Mouse (Mus musculus) inflammation-experienced regulatory T-cells, adult 6 months (primary cell): ENCODE data around the gene Tekt2. TPM values are rescaled to one million over a fixed set of nuclear protein-coding genes. Genes with fewer than 3 reads are reported as not detected.

Experiments
- ATAC-seq: one replicate; pipeline ENCODE4 v1.8.0; 2017
- polyA plus RNA-seq, 3 experiments: library from polyadenylated mRNA; unstranded; fragments of 100-300 nt; shearing (Covaris generic); gene quantifications; one replicate each; pipeline ENCODE4 v1.2.1; 2017

Gene Tekt2
- not detected for polyA plus RNA-seq

- no peak for ATAC-seq
Observed at GRCm38 (mm10) chr4:126325281-126325861, at the start of gene Tekt2. TSS of gene Tekt2 (minus strand) at chr4:126325688.

DNA sequence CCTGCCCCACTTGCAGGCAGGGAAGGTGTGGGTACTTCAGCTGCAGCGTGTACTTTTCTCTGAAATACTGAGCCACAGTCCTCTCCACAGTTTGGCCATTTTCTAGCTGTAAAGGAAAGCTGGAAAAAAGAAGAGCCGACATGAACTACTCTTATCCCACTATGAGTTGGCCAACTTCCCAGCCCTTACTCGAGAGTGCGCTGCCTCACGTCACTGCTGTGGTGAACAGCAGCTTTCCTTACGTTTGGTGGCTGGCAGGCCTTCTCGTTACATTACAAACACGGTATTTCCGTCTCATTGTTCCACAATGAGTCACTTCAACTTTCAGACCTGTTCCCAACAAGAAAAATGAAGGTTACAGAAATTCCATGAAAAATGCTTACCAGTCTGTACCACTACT lies 46.0 kb upstream of the Tekt2 start:
- no peak for ATAC-seq

GRCm38 (mm10) chr4:126360069-126360468 lies 34.6 kb upstream of the Tekt2 start:
- ATAC-seq = no peak

DNA sequence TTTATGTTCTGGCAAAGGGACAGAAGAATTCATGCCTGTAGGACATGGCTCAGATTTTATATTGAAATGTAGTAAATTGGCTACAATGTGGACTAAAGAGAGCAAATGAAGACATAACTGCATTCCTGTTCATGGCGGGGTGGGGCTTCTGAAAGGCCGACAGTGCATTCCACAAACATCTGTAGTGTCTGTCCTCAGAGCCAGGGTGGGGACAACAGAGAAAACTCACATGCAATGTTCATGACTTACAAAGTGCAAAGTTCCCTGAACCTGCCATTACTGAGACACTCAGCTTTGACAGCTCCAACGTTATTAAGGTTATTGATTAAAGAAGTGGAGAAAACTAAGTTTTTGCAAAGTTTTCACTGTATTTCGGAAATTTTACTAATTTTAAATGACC lies 18.0 kb upstream of the Tekt2 start:
- no peak for ATAC-seq

GRCm38 (mm10) chr4:126339461-126339860 lies 14.0 kb upstream of the Tekt2 start:
- ATAC-seq = no peak

GRCm38 (mm10) chr4:126332358-126332757 lies 6.9 kb upstream of the Tekt2 start:
- no peak for ATAC-seq

GRCm38 (mm10) chr4:126331751-126332150 lies 6.3 kb upstream of the Tekt2 start:
- no peak for ATAC-seq

DNA sequence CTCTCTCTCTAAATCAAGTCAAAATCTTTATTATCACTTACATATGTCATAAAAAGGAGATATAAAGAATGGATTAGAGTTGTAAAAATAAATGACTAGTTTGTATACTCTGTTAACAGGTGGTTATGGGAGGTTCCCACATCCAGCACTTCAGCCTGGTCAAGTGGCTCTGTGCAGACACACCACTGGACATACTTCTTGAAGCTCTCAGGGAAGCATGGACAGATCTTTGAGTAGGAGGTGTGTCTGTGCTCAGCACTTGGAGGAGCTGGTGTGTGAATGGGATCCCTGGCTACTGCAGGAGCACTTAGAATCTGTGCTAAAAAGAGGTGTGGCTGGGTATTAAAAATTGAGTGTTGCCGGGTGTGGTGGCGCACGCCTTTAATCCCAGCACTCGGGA lies 4.8 kb upstream of the Tekt2 start:
- ATAC-seq = no peak

DNA sequence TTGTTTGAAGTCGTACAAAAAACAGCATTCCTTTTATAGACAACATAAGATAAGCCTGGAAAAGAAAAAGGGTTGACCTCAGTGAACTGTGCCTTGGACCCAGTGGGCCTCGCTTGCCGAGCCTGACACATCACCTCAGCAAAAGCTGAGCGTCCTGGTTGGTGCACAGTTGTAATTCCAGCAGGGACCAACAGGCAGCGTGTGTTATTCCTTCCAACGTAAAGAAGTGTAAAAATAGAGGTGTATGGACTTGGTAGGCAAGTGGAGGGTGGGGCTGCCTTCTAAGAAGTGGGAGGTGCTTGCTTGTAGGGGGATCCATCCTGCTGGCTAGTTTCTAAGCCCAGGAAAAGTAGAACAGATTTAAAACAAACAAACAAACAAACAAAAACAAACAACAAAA lies 548 bp upstream of the Tekt2 start:
- no peak for ATAC-seq

DNA sequence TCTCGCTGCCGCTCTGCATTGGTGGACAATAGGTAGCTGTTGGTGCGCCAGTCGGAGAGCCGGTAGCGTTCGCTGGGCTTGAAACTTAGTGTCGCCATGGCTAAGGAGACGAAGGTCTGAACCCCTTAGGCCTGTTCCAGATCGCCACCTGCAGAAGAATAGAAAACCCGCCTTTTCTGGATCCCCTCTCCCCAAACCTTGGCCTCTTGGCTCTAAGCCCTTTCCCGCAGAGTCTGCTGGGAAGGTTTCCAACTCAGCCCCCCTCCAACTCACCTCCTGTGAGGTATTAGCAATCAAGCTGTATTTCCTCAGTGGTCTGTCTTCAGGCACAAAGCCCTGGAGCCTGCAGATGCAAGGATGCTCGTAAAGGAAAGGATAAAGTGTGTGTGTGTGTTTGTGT lies 627 bp downstream of the Tekt2 start:
- ATAC-seq = no peak

- no peak for ATAC-seq
Observed at GRCm38 (mm10) chr4:126322646-126323045, 2.8 kb downstream of the Tekt2 start.

DNA sequence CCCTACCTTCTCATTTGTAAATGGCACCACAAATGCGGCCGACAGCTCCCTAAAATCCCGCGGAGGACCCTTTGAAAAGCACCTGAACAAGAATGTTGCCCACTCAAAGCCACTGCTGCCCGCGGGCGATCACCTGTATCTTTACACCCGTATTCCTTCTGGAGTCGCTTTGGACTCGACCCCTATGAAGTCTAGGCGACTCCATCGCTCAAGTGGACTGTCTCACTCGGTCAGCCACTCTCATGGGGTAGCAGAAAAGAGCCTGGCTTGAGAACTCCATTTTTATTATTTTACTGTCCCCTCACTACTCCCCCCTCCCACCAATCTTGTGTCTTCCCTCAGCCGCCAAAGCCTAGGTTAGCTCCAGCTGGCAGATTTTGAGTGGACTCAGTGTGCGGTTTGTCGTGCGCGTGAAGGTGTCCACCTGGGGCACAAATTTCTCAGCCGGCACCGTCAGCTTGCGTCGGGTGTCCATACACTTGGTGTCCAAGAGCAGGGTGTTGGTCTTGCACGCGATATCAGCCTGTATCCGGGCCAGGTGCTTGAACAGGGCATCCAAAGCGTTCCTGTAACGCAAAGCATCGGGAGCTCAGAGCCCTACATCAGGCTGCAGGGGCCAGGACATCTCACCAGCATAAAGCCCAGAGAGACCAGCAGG lies 3.5 kb downstream of the Tekt2 start:
- no peak for ATAC-seq

GRCm38 (mm10) chr4:126321111-126321853 lies 4.2 kb downstream of the Tekt2 start, which contains the start of gene Adprhl2:
TSS of gene Adprhl2 (minus strand) at chr4:126321703.
- ATAC-seq = peak; percentile 97

GRCm38 (mm10) chr4:126319806-126320205 lies 5.7 kb downstream of the Tekt2 start:
- ATAC-seq = no peak

DNA sequence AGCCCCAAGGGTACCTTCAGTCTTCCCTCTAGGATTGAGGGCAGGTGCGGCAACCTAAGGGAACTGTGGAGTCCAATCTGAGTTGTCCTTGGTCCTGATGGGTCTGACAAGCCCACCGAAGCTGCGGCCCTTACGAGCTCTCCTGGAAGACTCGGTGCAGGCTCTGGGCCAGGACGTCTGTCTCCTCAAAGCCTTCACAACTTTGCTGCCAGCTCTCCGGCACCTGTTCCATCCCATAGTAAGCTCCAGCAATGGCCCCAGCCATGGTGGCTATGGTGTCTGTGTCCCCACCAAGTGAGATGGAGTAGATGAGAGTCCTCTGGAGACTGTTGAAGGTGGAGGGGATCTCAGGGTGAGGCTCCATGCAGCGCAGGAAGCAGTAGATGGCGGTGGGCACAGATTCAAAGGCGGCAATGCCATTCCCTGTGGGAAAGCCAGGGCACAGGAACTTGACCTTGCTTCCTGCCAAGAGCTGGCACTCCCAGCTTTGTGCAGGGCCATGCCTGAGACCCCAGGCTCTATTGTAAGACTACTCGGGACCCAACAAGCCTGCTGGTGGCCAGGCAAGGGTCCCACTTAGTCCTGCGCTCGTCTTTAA lies 8.9 kb downstream of the Tekt2 start:
- no peak for ATAC-seq

DNA sequence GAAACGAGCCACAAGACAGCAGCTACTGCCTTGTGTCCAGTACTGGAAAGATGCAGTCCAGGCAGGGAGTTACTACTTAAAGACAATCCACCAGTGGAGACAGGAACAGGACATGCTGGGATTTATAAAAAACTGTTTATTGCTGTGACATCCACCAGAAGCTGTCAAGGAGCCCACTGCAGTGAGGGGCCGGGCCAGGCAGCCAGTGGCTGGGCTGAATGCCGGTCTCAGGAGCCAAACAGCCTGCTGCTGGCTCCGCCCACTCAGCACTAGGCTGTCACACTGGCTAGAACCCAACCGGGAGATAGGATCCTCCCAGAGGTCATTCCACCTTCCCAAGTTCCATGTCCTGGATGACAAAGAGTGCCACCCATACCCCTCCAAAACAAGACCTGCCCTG lies 9.6 kb downstream of the Tekt2 start:
- ATAC-seq = no peak

DNA sequence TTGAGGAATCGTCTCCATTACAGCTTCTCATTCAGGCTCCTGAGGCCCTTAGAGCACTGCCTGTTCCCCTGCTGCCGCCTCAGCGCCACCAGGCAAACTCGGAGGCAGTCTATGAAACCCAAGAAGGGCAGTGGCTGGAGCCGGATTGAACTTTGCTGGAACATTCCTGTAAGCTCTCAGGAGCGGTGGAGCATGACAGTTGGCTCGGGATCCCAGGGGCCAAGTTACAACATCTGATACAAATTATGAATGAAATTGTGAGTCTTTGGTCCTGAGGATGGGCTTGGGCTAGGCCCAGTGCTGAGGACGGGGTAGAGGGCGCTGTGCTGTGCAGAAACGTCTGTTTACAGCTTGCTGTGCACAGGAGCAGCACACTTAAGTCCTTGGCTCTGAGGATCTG lies 11.1 kb downstream of the Tekt2 start:
- ATAC-seq = no peak

DNA sequence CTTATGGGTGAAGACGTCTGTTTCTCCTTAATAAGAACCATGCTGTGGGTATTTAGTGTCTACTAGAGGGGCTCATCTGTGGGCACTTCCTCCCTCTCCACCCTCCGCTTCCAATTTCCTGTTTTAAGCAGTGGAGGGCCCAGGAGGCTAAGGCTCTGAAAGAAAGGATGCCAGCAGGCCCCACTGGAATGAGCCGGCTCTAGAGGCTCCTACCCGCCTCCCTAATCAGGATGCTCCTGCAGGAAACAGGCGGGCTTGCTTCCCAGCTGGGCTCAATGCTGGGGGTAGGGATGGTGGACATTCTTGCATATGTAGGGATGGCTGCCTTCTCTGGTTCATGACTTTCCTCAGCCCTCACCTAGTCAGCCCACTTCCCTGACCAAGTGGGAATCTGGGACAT lies 12.3 kb downstream of the Tekt2 start:
- no peak for ATAC-seq

DNA sequence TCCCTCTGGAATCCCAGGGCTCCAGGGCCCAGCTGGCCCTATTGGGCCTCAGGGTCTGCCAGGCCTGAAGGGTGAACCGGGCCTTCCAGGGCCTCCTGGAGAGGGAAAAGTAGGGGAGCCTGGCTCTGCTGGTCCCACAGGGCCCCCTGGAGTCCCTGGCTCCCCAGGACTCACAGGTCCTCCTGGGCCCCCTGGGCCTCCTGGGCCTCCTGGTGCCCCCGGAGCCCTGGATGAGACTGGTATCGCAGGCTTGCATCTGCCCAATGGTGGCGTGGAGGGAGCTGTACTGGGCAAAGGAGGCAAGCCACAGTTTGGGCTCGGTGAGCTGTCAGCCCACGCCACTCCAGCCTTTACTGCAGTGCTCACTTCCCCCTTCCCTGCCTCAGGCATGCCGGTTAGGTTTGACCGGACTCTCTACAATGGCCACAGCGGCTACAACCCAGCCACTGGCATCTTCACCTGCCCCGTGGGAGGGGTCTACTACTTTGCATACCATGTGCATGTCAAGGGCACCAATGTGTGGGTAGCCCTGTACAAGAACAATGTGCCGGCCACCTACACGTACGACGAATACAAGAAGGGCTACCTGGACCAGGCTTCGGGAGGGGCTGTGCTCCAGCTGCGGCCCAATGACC lies 13.8 kb downstream of the Tekt2 start:
- ATAC-seq = no peak

DNA sequence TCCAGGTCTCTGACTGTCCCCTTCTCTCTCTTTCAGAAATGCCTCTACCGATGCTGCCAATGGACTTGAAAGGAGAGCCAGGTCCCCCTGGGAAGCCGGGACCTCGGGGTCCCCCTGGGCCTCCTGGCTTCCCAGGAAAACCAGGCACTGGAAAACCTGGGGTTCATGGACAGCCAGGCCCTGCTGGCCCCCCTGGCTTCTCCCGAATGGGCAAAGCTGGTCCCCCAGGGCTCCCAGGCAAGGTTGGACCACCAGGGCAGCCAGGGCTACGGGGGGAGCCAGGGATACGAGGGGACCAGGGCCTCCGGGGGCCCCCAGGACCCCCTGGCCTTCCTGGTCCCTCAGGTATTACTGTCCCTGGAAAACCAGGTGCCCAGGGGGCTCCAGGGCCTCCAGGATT lies 15.1 kb downstream of the Tekt2 start:
- no peak for ATAC-seq

GRCm38 (mm10) chr4:126309922-126310309 lies 15.6 kb downstream of the Tekt2 start:
- peak; percentile 52 for ATAC-seq

GRCm38 (mm10) chr4:126309211-126309921 lies 16.1 kb downstream of the Tekt2 start:
- ATAC-seq = no peak
